Mouse (Mus musculus): ENCODE measurements at regions not wholly inside any gene's neighbourhood (a gene's known extent, or its start where the extent isn't known, plus 50 kb on each side); places are given as distances from the start of the nearest gene placed in this dataset.

GRCm38 (mm10) chr2:11914782-11915181 is 137.1 kb downstream of the Ankrd16 start:
- no peak overlapping the region for H3K9ac ChIP-seq (ENCODE audit: low read depth, low read length)
- H3K4me1 ChIP-seq (ENCODE audit: control insufficient read depth, insufficient read depth, low read length) = no peaks in the 10 kb centered on the region
- H3K4me3 ChIP-seq (ENCODE audit: insufficient read depth, low read depth, low read length) = no peak overlapping the region
- no peak for DNase-seq (ENCODE audit: extremely low read depth, low read depth, low spot score)
- H3K27ac ChIP-seq (replicated peaks; ENCODE audit: insufficient read depth, low read depth, low read length) = no peak overlapping the region
- H3K79me2 ChIP-seq (ENCODE audit: control insufficient read depth, insufficient read depth, low read length) = no peaks in the 10 kb centered on the region
- no peaks in the 10 kb centered on the region for H3K27me3 ChIP-seq (ENCODE audit: control insufficient read depth, insufficient read depth, low read length)
- WGBS = 73% methylated on average over 1 of the region's 1 CpGs
- no peaks in the 10 kb centered on the region for H3K36me3 ChIP-seq (ENCODE audit: control insufficient read depth, insufficient read depth, low read length)
- TF ChIP-seq POLR2A (IDR thresholded peaks at IDR 0.05; ENCODE audit: extremely low read depth, insufficient read depth, low read length) (no peak), CTCF (IDR thresholded peaks at IDR 0.05; ENCODE audit: low read depth, low read length) (no peak)

- Histone ChIP-seq H3K4me3 (ENCODE audit: insufficient read depth, low read depth, low read length) (no peak overlapping the region), H3K4me1 (ENCODE audit: control insufficient read depth, insufficient read depth, low read length) (no peaks in the 10 kb centered on the region), H3K27me3 (ENCODE audit: control insufficient read depth, insufficient read depth, low read length) (no peaks in the 10 kb centered on the region), H3K27ac (replicated peaks; ENCODE audit: insufficient read depth, low read depth, low read length) (no peak overlapping the region), H3K9ac (ENCODE audit: low read depth, low read length) (no peak overlapping the region), H3K36me3 (ENCODE audit: control insufficient read depth, insufficient read depth, low read length) (no peaks in the 10 kb centered on the region), H3K79me2 (ENCODE audit: control insufficient read depth, insufficient read depth, low read length) (no peaks in the 10 kb centered on the region)
- DNase-seq (ENCODE audit: extremely low read depth, low read depth, low spot score) = no peak
- no peak for TF ChIP-seq CTCF (IDR thresholded peaks at IDR 0.05; ENCODE audit: low read depth, low read length)
- TF ChIP-seq POLR2A (IDR thresholded peaks at IDR 0.05; ENCODE audit: extremely low read depth, insufficient read depth, low read length) = no peak
Measured at GRCm38 (mm10) chr2:11917373-11917772, 139.7 kb downstream of the Ankrd16 start.

- Histone ChIP-seq H3K4me1 (ENCODE audit: control insufficient read depth, insufficient read depth, low read length) (no peaks in the 10 kb centered on the region), H3K9ac (ENCODE audit: low read depth, low read length) (no peak overlapping the region), H3K27ac (replicated peaks; ENCODE audit: insufficient read depth, low read depth, low read length) (no peak overlapping the region), H3K36me3 (ENCODE audit: control insufficient read depth, insufficient read depth, low read length) (no peaks in the 10 kb centered on the region), H3K27me3 (ENCODE audit: control insufficient read depth, insufficient read depth, low read length) (no peaks in the 10 kb centered on the region), H3K4me3 (ENCODE audit: insufficient read depth, low read depth, low read length) (no peak overlapping the region), H3K79me2 (ENCODE audit: control insufficient read depth, insufficient read depth, low read length) (no peaks in the 10 kb centered on the region)
- TF ChIP-seq CTCF (IDR thresholded peaks at IDR 0.05; ENCODE audit: low read depth, low read length) = no peak
- no peak for TF ChIP-seq POLR2A (IDR thresholded peaks at IDR 0.05; ENCODE audit: extremely low read depth, insufficient read depth, low read length)
- WGBS = 86% methylated on average over 5 of the region's 5 CpGs
- DNase-seq (ENCODE audit: extremely low read depth, low read depth, low spot score) = no peak
Measured at GRCm38 (mm10) chr2:11918070-11918469, 140.4 kb downstream of the Ankrd16 start.

- WGBS = 71% methylated on average over 3 of the region's 3 CpGs
- no peak overlapping the region for H3K9ac ChIP-seq (ENCODE audit: low read depth, low read length)
- H3K27ac ChIP-seq (replicated peaks; ENCODE audit: insufficient read depth, low read depth, low read length) = no peak overlapping the region
- no peak for DNase-seq (ENCODE audit: extremely low read depth, low read depth, low spot score)
- no peak overlapping the region for H3K4me3 ChIP-seq (ENCODE audit: insufficient read depth, low read depth, low read length)
- TF ChIP-seq CTCF (IDR thresholded peaks at IDR 0.05; ENCODE audit: low read depth, low read length) = no peak
- no peak for TF ChIP-seq POLR2A (IDR thresholded peaks at IDR 0.05; ENCODE audit: extremely low read depth, insufficient read depth, low read length)
- H3K36me3 ChIP-seq (ENCODE audit: control insufficient read depth, insufficient read depth, low read length) = no peaks in the 10 kb centered on the region
- no peaks in the 10 kb centered on the region for H3K79me2 ChIP-seq (ENCODE audit: control insufficient read depth, insufficient read depth, low read length)
- no peaks in the 10 kb centered on the region for H3K27me3 ChIP-seq (ENCODE audit: control insufficient read depth, insufficient read depth, low read length)
- no peaks in the 10 kb centered on the region for H3K4me1 ChIP-seq (ENCODE audit: control insufficient read depth, insufficient read depth, low read length)
Measured at GRCm38 (mm10) chr2:11960777-11961176, 183.1 kb downstream of the Ankrd16 start.

- Histone ChIP-seq H3K4me3 (ENCODE audit: insufficient read depth, low read depth, low read length) (no peak overlapping the region), H3K36me3 (ENCODE audit: control insufficient read depth, insufficient read depth, low read length) (no peaks in the 10 kb centered on the region), H3K79me2 (ENCODE audit: control insufficient read depth, insufficient read depth, low read length) (no peaks in the 10 kb centered on the region), H3K9ac (ENCODE audit: low read depth, low read length) (no peak overlapping the region), H3K4me1 (ENCODE audit: control insufficient read depth, insufficient read depth, low read length) (no peaks in the 10 kb centered on the region), H3K27me3 (ENCODE audit: control insufficient read depth, insufficient read depth, low read length) (no peaks in the 10 kb centered on the region), H3K27ac (replicated peaks; ENCODE audit: insufficient read depth, low read depth, low read length) (no peak overlapping the region)
- no peak for DNase-seq (ENCODE audit: extremely low read depth, low read depth, low spot score)
- WGBS = 80% methylated on average over 3 of the region's 3 CpGs
- TF ChIP-seq CTCF (IDR thresholded peaks at IDR 0.05; ENCODE audit: low read depth, low read length) (no peak), POLR2A (IDR thresholded peaks at IDR 0.05; ENCODE audit: extremely low read depth, insufficient read depth, low read length) (no peak)
Measured at GRCm38 (mm10) chr2:11965374-11965773, 187.7 kb downstream of the Ankrd16 start.

- Histone ChIP-seq H3K9ac (ENCODE audit: low read depth, low read length) (no peak overlapping the region), H3K27ac (replicated peaks; ENCODE audit: insufficient read depth, low read depth, low read length) (no peak overlapping the region), H3K4me3 (ENCODE audit: insufficient read depth, low read depth, low read length) (no peak overlapping the region), H3K27me3 (ENCODE audit: control insufficient read depth, insufficient read depth, low read length) (no peaks in the 10 kb centered on the region), H3K36me3 (ENCODE audit: control insufficient read depth, insufficient read depth, low read length) (no peaks in the 10 kb centered on the region), H3K4me1 (ENCODE audit: control insufficient read depth, insufficient read depth, low read length) (no peaks in the 10 kb centered on the region), H3K79me2 (ENCODE audit: control insufficient read depth, insufficient read depth, low read length) (no peaks in the 10 kb centered on the region)
- no peak for DNase-seq (ENCODE audit: extremely low read depth, low read depth, low spot score)
- TF ChIP-seq CTCF (IDR thresholded peaks at IDR 0.05; ENCODE audit: low read depth, low read length) = no peak
- 55% methylated on average over 2 of the region's 2 CpGs for WGBS
Measured at GRCm38 (mm10) chr2:11967001-11967400, 189.3 kb downstream of the Ankrd16 start.

Measured in liver, adult 2 months (tissue).